Mouse (Mus musculus): ENCODE data around the gene Slc25a26. TPM values are rescaled to one million over a fixed set of nuclear protein-coding genes. Genes with fewer than 3 reads are reported as not detected.
A peak's percentile ranks its signal among the peaks of the same experiment; 100 is the strongest.

Gene Slc25a26
- polyA plus RNA-seq, 1 experiment from 2014 or later = 10.7 TPM

GRCm38 (mm10) chr6:94627714-94628595 lies 127.8 kb downstream of the Slc25a26 start:
- no peak for ATAC-seq (replicated peaks; ENCODE audit: insufficient number of reproducible peaks, low FRiP score, low TSS enrichment)
- 69% methylated on average over 15 of the region's 15 CpGs for WGBS (ENCODE audit: insufficient replicate concordance)
- H3K27me3 ChIP-seq (ENCODE audit: control insufficient read depth, insufficient read depth, low read length) = no peaks in the 10 kb centered on the region
- H3K27ac ChIP-seq (ENCODE audit: low read depth, low read length) = no peak overlapping the region
- no peak overlapping the region for H3K9ac ChIP-seq (ENCODE audit: low read depth, low read length)
- H3K4me3 ChIP-seq (ENCODE audit: low read depth, low read length) = no peak overlapping the region
- no peaks in the 10 kb centered on the region for H3K9me3 ChIP-seq (replicated peaks; ENCODE audit: control insufficient read depth, low read length)
- H3K36me3 ChIP-seq (ENCODE audit: control insufficient read depth, insufficient read depth, low read length) = peaks cover 4% of the 10 kb centered on the region
- H3K4me1 ChIP-seq (ENCODE audit: control insufficient read depth, insufficient read depth, low read length) = peaks cover 10% of the 10 kb centered on the region
- H3K4me2 ChIP-seq = no peak overlapping the region

DNA sequence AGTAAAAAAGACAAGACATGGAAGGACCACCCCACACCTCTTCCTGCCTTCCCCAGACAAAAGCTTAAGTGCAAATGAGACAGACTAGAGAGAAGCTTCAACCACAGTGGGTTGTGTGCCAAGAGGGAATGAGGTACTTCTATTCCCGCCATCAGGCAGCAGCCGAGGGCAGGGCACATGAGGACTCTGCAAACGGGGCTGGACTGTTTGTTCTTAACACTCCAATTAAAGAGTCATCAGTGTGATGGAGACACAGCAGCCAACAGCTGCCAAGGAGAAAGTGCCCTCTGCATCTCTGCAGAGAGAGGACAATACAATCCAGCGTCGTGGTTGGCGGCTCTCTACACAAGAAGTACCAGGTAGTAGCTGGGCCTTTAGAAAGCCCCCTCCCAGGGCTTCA lies 128.7 kb downstream of the Slc25a26 start:
- no peak for ATAC-seq (replicated peaks; ENCODE audit: insufficient number of reproducible peaks, low FRiP score, low TSS enrichment)
- Histone ChIP-seq H3K4me3 (ENCODE audit: low read depth, low read length) (no peak overlapping the region), H3K36me3 (ENCODE audit: control insufficient read depth, insufficient read depth, low read length) (peaks cover 4% of the 10 kb centered on the region), H3K4me1 (ENCODE audit: control insufficient read depth, insufficient read depth, low read length) (peaks cover 10% of the 10 kb centered on the region), H3K9ac (ENCODE audit: low read depth, low read length) (no peak overlapping the region), H3K27me3 (ENCODE audit: control insufficient read depth, insufficient read depth, low read length) (no peaks in the 10 kb centered on the region), H3K4me2 (no peak overlapping the region), H3K27ac (ENCODE audit: low read depth, low read length) (no peak overlapping the region), H3K9me3 (replicated peaks; ENCODE audit: control insufficient read depth, low read length) (no peaks in the 10 kb centered on the region)
- 71% methylated on average over 6 of the region's 6 CpGs for WGBS (ENCODE audit: insufficient replicate concordance)

DNA sequence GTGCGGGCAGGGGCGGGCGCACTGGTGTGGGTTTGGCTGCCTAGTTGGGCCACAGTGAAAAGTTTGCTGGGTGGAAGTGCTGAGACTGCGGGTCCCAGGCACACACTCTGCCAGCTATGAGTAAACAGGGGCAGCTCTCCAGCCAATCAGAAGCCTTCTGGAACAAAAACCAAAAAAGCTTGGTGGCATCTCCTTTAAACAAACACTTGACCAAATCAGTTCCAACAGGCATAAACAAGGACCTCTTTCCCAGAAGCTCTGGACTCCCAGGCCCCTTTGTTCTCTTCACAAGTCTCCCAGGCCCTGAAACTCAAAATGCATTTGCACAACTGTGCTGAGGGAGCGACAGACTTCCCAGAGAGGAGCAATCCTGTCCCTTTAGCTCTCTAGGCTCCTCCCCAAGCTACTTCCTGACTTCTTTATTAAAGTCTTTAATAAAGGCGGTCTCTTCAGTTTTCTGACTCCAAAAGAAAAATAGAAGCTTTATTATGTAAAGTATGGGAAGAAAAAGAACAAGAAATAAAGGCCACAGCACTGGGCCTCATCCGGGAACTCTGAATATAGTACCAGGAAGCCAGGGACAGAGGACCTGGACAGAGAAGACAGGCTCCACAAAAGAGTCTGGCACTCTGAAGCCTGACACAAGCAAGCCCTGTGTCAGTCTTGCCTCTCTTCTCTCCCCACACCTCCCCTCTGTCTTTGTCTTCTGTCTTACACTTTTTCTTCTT lies 131.1 kb downstream of the Slc25a26 start:
- H3K9me3 ChIP-seq (replicated peaks; ENCODE audit: control insufficient read depth, low read length) = no peaks in the 10 kb centered on the region
- no peak overlapping the region for H3K4me2 ChIP-seq
- no peaks in the 10 kb centered on the region for H3K36me3 ChIP-seq (ENCODE audit: control insufficient read depth, insufficient read depth, low read length)
- H3K27me3 ChIP-seq (ENCODE audit: control insufficient read depth, insufficient read depth, low read length) = no peaks in the 10 kb centered on the region
- H3K4me1 ChIP-seq (ENCODE audit: control insufficient read depth, insufficient read depth, low read length) = peaks cover 14% of the 10 kb centered on the region
- H3K27ac ChIP-seq (ENCODE audit: low read depth, low read length) = no peak overlapping the region
- 67% methylated on average over 7 of the region's 7 CpGs for WGBS (ENCODE audit: insufficient replicate concordance)
- no peak overlapping the region for H3K4me3 ChIP-seq (ENCODE audit: low read depth, low read length)
- no peak for ATAC-seq (replicated peaks; ENCODE audit: insufficient number of reproducible peaks, low FRiP score, low TSS enrichment)
- H3K9ac ChIP-seq (ENCODE audit: low read depth, low read length) = 0 out of 2 replicates have a peak overlapping the region, but pooled peaks have one; percentile 29

GRCm38 (mm10) chr6:94631779-94632082 lies 131.6 kb downstream of the Slc25a26 start:
- Histone ChIP-seq H3K4me3 (ENCODE audit: low read depth, low read length) (no peak overlapping the region), H3K4me2 (no peak overlapping the region), H3K27ac (ENCODE audit: low read depth, low read length) (no peak overlapping the region), H3K27me3 (ENCODE audit: control insufficient read depth, insufficient read depth, low read length) (no peaks in the 10 kb centered on the region), H3K36me3 (ENCODE audit: control insufficient read depth, insufficient read depth, low read length) (no peaks in the 10 kb centered on the region), H3K4me1 (ENCODE audit: control insufficient read depth, insufficient read depth, low read length) (peaks cover 16% of the 10 kb centered on the region), H3K9ac (ENCODE audit: low read depth, low read length) (no peak overlapping the region), H3K9me3 (replicated peaks; ENCODE audit: control insufficient read depth, low read length) (no peaks in the 10 kb centered on the region)
- WGBS (ENCODE audit: insufficient replicate concordance) = 78% methylated on average over 6 of the region's 6 CpGs
- ATAC-seq (replicated peaks; ENCODE audit: insufficient number of reproducible peaks, low FRiP score, low TSS enrichment) = no peak

DNA sequence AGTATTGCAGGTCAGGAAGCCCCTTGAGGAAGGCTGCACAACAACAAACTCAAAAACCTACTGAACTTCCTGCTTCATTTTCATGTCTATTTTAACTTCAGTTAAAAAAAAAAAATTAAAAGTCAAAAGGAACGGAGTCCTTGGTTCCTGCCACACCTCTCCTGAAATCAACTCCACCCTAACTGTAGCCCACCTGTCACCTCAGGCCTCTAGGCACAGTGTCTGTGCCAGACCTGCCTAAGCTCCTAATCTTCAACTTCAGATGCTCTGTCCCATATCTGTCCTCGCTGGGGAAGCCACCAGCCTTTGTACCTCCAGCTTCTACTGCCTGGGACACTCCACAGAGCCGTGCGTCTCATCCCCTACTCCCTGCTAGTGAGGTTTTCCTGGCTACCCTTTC lies 134.1 kb downstream of the Slc25a26 start:
- Histone ChIP-seq H3K9me3 (replicated peaks; ENCODE audit: control insufficient read depth, low read length) (no peaks in the 10 kb centered on the region), H3K4me1 (ENCODE audit: control insufficient read depth, insufficient read depth, low read length) (peaks cover 30% of the 10 kb centered on the region), H3K27me3 (ENCODE audit: control insufficient read depth, insufficient read depth, low read length) (no peaks in the 10 kb centered on the region), H3K36me3 (ENCODE audit: control insufficient read depth, insufficient read depth, low read length) (no peaks in the 10 kb centered on the region), H3K4me3 (ENCODE audit: low read depth, low read length) (no peak overlapping the region), H3K9ac (ENCODE audit: low read depth, low read length) (no peak overlapping the region), H3K4me2 (no peak overlapping the region), H3K27ac (ENCODE audit: low read depth, low read length) (no peak overlapping the region)
- ATAC-seq (replicated peaks; ENCODE audit: insufficient number of reproducible peaks, low FRiP score, low TSS enrichment) = no peak
- 56% methylated on average over 4 of the region's 4 CpGs for WGBS (ENCODE audit: insufficient replicate concordance)

- H3K4me1 ChIP-seq (ENCODE audit: control insufficient read depth, insufficient read depth, low read length) = peaks cover 30% of the 10 kb centered on the region
- 78% methylated on average over 9 of the region's 9 CpGs for WGBS (ENCODE audit: insufficient replicate concordance)
- no peak for ATAC-seq (replicated peaks; ENCODE audit: insufficient number of reproducible peaks, low FRiP score, low TSS enrichment)
These were observed 134.6 kb downstream of the Slc25a26 start for GRCm38 (mm10) chr6:94634710-94635109.

DNA sequence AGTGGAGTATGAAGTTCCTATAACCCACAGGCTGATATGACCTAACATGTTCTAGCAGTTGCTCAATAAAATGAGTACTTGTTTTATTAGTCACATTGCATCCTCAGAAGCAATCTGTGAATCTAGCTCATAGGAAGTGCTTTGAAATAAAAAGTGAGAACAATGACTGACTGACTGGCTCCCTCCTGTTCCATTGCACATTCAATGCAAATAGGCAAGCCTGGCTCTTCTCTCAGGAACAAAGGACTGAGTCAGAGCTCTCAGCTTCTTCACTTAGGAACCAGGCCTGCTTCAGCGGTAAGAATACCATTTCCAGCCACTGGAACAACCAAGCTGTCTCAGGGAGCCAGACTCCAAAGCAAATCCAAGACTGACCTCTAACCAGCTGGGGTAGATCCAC lies 135.2 kb downstream of the Slc25a26 start:
- 54% methylated on average over 1 of the region's 1 CpGs for WGBS (ENCODE audit: insufficient replicate concordance)
- Histone ChIP-seq H3K36me3 (ENCODE audit: control insufficient read depth, insufficient read depth, low read length) (no peaks in the 10 kb centered on the region), H3K4me3 (ENCODE audit: low read depth, low read length) (no peak overlapping the region), H3K4me1 (ENCODE audit: control insufficient read depth, insufficient read depth, low read length) (peaks cover 34% of the 10 kb centered on the region), H3K9ac (ENCODE audit: low read depth, low read length) (no peak overlapping the region), H3K4me2 (no peak overlapping the region), H3K27me3 (ENCODE audit: control insufficient read depth, insufficient read depth, low read length) (no peaks in the 10 kb centered on the region), H3K27ac (ENCODE audit: low read depth, low read length) (no peak overlapping the region), H3K9me3 (replicated peaks; ENCODE audit: control insufficient read depth, low read length) (no peaks in the 10 kb centered on the region)
- ATAC-seq (replicated peaks; ENCODE audit: insufficient number of reproducible peaks, low FRiP score, low TSS enrichment) = no peak

More at GRCm38 (mm10) chr6:94634710-94635109, 134.6 kb downstream of the Slc25a26 start:
- H3K4me2 ChIP-seq = no peak overlapping the region
- H3K4me3 ChIP-seq (ENCODE audit: low read depth, low read length) = no peak overlapping the region
- H3K36me3 ChIP-seq (ENCODE audit: control insufficient read depth, insufficient read depth, low read length) = no peaks in the 10 kb centered on the region
- no peak overlapping the region for H3K27ac ChIP-seq (ENCODE audit: low read depth, low read length)
- no peaks in the 10 kb centered on the region for H3K9me3 ChIP-seq (replicated peaks; ENCODE audit: control insufficient read depth, low read length)
- H3K9ac ChIP-seq (ENCODE audit: low read depth, low read length) = no peak overlapping the region
- no peaks in the 10 kb centered on the region for H3K27me3 ChIP-seq (ENCODE audit: control insufficient read depth, insufficient read depth, low read length)

DNA sequence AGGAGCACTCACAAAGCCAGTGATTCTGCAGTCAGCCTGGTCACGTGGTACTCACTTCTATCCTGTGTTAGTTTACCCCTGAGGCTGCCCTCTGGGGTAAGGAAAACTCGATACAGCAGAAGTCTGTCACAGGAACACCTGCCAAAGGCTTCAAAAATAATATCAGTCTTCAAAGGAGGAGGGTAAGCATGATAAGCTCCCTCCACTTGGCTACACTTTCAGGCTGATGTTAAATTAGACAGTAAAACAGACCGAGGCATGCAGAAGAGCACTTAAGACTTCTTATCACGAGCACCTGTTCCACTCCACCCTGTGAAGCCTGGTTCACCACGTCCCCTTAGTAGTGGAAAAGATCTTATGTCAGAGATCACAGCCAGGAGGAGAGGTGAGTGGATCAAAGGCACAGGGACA lies 136.9 kb downstream of the Slc25a26 start:
- no peak overlapping the region for H3K27ac ChIP-seq (ENCODE audit: low read depth, low read length)
- 37% methylated on average over 5 of the region's 5 CpGs for WGBS (ENCODE audit: insufficient replicate concordance)

More for the DNA sequence above, 136.9 kb downstream of the Slc25a26 start:
- no peaks in the 10 kb centered on the region for H3K36me3 ChIP-seq (ENCODE audit: control insufficient read depth, insufficient read depth, low read length)
- no peaks in the 10 kb centered on the region for H3K27me3 ChIP-seq (ENCODE audit: control insufficient read depth, insufficient read depth, low read length)
- no peak for ATAC-seq (replicated peaks; ENCODE audit: insufficient number of reproducible peaks, low FRiP score, low TSS enrichment)
- no peaks in the 10 kb centered on the region for H3K9me3 ChIP-seq (replicated peaks; ENCODE audit: control insufficient read depth, low read length)
- H3K4me1 ChIP-seq (ENCODE audit: control insufficient read depth, insufficient read depth, low read length) = peaks cover 31% of the 10 kb centered on the region
- H3K4me2 ChIP-seq = no peak overlapping the region
- no peak overlapping the region for H3K4me3 ChIP-seq (ENCODE audit: low read depth, low read length)
- H3K9ac ChIP-seq (ENCODE audit: low read depth, low read length) = no peak overlapping the region
